Mouse (Mus musculus) layer of hippocampus, adult 8-10 months (tissue): Measurements from ENCODE around the gene Mpzl1. TPM values are rescaled to one million over a fixed set of nuclear protein-coding genes. Genes with fewer than 3 reads are reported as not detected.

Source experiments
- DNase-seq, 2 experiments: peaks; one replicate each; pipeline ENCODE4 v3.0.0; 2022; ENCODE audit warnings: low spot score in 2 of 2
- total RNA-seq, 4 experiments: library from RNA; stranded (reverse); gene quantifications; 2 replicates each; pipeline ENCODE4 v1.2.4; 2022

Mpzl1 gene
- total RNA-seq, 4 experiments from 2014 or later, result 25.9 to 38.3 (median 31.6) TPM

DNA sequence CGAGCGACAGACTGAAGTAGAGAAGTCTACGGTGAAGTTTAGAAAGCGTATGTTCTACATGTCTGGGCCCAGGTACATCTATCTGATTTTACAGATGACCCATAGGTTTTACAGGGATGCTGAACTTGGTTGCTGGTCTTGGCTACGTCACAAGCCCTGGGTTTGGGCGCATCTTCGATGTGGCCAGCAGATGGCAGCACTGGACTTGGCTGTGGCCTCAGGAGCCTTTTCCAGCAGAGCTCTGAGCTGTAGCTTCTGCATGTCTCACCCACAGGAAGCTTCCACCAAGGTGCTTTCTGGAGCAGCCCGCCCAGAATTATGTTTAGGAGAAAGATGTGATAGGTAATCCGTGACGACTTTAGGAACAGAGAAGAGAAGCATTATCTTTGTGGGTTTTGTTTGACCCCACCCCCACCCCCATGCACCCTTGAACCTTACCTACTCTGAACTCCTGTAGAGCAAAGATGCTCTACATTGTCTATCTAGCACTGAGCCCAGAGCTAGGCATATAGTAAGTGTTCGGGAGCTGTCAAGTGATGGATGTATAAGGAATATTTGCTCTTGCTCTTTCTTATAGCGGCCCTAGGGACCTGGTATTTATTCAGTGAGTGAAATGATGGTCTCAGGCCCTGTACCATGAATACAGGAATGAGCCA is 50.7 kb downstream of the Mpzl1 start:
- DNase-seq, result peak; percentile 82 to 93

DNA sequence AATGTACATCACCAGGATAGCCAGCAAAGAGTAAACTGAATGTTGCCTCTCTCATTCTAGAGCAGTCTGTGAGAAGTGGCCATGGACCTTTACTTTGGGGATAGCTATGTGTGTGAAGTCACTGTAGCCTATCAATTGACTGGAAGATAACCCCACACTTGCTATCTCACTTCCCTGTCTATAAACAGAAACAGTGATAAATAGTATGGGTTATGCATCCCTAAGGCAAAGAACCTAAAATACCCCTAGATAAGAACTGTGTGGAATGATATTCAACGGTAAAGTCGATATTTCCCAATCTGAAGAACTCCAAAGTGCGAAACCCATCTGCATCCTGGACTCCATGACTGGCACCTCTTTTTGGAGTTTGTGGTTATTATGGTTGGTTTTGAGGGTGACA is 53.1 kb downstream of the Mpzl1 start:
- DNase-seq, result no peak

DNA sequence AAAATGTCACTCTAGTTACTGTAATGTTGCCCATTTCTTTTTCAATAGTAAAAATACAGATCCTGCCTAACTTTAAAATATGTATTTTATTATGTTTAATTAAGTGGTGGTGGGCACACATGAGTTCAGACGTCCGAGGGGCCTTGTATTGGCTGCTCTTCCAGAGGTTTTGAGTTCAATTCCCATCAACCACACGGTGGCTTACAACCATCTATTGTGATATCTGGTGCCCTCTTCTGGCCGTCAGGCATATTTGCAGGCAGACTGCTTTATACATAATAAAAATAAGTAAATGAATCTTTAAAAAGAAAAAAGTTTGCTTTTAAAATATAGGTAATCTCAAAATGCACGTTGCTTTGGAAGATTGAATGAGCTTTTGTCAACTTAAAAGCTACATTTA is 55.0 kb downstream of the Mpzl1 start:
- no peak for DNase-seq

DNA sequence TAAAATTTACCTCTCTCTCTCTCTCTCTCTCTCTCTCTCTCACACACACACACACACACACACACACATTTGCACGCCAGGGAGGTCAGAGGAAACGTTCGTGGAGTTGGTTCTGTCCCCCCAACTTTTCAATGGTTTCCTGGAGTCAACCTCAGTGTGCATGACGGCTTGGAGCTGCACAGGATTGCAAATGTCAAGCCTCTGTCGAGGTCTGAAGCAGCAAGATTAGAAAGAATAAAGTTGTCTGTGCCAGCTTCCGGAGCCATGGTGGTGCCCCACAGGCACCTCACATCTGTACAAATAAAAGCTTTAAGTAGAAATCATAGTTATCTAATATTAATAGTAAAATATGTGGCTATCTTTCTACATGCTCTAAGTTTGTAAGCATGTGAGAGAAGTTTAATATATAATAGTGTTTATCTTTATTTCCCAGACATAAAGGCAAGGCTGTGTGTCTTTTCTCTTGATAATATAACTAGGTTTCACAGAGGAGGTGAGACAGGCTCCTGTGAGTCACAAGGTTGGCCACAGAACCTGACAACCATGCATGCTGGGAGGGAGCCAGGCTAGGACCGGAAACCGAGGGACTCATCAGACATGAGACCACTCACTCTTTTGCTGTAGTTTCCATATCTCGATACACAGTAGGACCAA is 57.8 kb downstream of the Mpzl1 start:
- DNase-seq, result no peak

DNA sequence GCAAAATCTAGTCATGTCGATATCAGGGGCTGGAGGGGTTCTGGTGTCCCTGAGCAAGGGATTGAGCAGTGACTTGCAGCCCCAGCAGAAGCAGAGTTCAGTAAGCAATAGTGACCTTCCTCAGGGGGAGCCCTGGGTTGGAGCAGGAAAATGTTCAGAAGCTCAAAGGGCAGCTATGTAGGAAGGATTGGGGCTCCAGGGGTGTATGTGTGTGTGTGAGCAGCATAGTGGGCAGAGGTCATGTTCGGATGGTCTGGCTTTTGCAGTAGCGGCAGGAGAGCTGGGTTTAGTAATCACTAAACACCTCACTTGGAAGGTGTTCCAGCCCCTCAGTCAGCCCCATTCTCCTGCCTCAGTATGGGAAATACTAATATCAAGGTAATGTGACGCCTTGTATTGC is 58.3 kb downstream of the Mpzl1 start:
- DNase-seq, result no peak

DNA sequence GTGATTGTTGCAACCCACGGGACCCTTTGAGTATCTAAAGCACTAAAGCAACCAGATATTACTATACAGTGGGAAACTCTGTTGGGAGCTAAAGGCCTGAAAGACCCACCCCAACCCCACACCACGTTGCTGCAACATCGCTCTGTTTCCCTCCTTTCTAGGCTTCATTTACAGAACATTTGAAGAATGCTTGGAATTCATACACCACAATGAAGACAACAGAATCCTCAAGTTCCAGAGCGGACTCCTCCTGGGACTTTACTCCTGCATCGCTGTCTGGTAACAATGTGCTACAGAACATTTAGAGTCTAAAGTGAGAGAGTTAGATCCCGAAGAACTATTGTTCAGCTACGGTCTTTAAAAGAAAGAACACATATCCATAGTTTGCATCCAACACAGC is 66.9 kb downstream of the Mpzl1 start:
- no peak for DNase-seq

DNA sequence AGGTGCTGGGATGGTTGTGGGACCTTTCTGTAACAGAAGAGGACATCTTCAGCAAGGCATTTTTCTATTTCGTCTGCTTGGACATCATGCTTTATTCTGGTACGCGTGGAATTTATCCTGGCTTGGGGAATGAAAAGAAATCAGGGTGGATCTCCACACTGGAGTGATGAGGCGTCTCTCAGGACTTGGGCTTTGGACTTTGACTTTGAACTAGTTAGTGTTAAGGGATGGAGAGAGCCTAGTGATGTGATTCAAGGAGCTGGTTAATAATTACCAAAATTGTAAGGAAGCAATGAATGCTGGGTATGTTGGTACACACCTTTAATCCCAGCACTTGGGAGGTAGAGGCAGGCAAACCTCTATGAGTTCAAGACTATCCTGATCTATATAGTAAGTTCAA is 69.1 kb downstream of the Mpzl1 start:
- DNase-seq, result no peak

DNA sequence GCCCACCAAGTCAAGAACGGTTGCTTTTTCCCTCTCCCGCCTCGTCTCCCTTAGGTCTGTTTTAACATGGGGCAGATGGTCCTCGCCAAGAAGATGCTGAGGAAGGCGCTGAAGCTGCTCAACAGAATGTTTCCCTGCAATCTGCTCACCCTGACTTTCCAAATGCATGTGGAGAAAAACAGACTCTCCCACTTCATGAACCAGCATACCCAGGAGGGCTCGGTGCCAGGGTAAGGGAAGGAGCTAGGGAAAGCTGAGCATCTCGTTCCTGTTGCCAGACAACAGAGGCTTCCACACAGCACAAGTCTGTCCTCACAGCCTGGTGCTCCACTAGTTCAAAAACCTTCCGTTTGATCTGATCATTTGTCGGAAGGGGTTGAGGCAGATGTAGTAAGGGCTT is 75.3 kb downstream of the Mpzl1 start:
- DNase-seq, result peak; percentile 89 to 92

DNA sequence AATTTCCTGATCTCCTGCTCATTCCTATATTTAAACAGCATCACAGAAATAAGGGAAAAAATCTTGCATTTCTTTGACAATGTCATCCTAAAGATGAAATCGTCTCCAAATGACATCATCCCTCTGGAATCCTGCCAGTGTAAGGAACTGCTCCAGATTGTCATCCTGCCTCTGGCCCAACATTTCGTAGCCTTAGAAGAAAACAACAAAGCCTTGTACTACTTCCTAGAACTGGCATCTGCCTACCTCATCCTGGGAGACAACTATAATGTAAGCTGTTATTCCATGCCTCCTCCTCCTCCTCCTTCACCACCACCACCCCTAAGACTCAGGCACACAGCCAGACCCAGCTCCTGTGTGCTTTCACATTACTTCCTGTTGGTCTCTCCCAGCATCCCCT is 77.6 kb downstream of the Mpzl1 start:
- peak in 1 of 2 experiments; percentile 42 for DNase-seq

Other genes with a start within 250 kb of the Mpzl1 start
- 10 to 100 TPM; 77.9 to 92.0 (median 86.1) TPM for gene Dcaf6, start 174.1 kb downstream of the Mpzl1 start, total RNA-seq
- 100 to 1,000 TPM; 105 to 139 (median 124) TPM for gene Mpc2, start 173.9 kb downstream of the Mpzl1 start, total RNA-seq
- under 1 TPM in 3 of 4 experiments, not detected in 1; 0.07 to 0.92 (median 0.78) TPM for gene Adcy10, start 149.4 kb downstream of the Mpzl1 start, total RNA-seq
- 1 to 10 TPM; 4.2 to 8.6 (median 6.3) TPM for gene Rcsd1, start 75.2 kb upstream of the Mpzl1 start, total RNA-seq
- gene Creg1, start 129.2 kb upstream of the Mpzl1 start, total RNA-seq, result 10 to 100 TPM; 27.6 to 49.9 (median 40.4) TPM
- gene Cd247, start 154.1 kb upstream of the Mpzl1 start, total RNA-seq, result under 1 TPM in 1 of 4 experiments, not detected in 3; 0.43 TPM